Mouse (Mus musculus): ENCODE data around the gene Ppcdc. TPM values are rescaled to one million over a fixed set of nuclear protein-coding genes. Genes with fewer than 3 reads are reported as not detected.

Gene Ppcdc
- total RNA-seq (2021) = 10 to 100 TPM; 16.5 to 16.9 TPM
- long read RNA-seq, experiment 1, partial matches to known transcripts = 2 of 10 reads
- long read RNA-seq, experiment 1, other reads (novel, unspliced or antisense) = 5 of 10 reads
- long read RNA-seq, experiment 2, partial matches to known transcripts = 6 of 17 reads
- long read RNA-seq, experiment 2, other reads (novel, unspliced or antisense) = 5 of 17 reads

DNA sequence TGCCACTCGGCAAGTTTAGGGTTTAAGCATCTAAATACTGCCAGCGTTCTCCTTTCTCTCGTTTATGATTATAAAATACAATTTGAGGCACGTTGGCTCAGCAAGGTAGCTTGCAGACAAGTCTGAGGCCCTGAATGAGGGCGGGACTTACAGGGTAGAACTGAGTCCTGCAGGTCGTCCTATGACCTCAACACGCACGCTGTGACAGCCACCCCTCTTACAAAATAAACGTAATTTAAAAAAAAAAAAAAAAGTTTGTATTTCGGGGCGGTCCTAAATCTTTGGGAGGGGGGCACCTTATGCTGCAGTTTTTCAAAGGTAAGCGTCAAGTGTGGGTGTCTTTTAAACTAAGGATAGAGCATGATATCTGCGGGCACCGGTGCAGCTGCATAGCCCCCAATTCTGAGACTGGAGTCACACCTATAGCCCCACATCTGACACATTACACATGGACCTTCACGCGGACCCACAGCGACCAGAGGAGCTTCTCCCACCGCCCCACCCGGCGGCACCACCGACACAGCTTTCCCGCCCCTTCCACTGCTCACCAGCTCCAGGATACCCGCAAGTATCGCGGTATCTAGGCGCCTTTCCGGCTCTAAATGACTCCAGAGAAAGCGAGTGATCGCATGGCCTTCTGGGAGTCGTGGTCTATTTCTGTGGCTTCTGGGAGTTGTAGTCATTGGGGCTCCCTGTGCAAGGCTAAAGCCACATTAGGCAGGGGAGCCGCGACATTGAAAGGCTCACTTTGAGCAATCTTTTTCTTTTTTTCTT lies at the start of gene Ppcdc:
Ppcdc (minus strand) TSS at position 603 of the 774 bp plus-strand sequence.
- Histone ChIP-seq H3K4me3 (peak within 1 kb of the TSS; percentile 61), H3K27ac (peak within 1 kb of the TSS; percentile 91)
- DNase-seq (ENCODE audit: low spot score in 2 of 2) = peak; percentile 93 to 96
- no peak for TF ChIP-seq CTCF (conservative IDR thresholded peaks at IDR 0.05)

DNA sequence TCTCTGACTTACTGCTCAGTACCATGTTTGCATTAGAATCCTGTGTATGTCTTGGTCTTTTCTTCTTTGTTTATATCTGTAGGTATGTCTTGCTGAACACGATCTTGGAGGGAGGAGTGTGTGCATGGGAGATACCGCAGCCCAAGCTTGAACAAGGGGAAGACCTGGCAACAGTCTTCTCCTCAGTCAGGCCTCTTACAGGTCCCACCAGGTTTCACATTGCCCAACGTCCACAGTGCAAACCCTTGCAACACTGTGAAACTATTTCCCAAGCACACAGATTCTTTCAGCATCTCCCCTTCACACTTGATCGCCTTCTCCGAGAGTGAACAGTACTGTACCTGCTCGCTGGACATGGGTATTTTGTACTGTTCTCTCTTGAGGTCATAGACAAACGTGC lies 47.9 kb upstream of the Ppcdc start:
- Histone ChIP-seq H3K4me3 (no peak overlapping the region), H3K27ac (no peak overlapping the region)
- no peak for DNase-seq (ENCODE audit: low spot score in 2 of 2)
- no peak for TF ChIP-seq CTCF (conservative IDR thresholded peaks at IDR 0.05)

DNA sequence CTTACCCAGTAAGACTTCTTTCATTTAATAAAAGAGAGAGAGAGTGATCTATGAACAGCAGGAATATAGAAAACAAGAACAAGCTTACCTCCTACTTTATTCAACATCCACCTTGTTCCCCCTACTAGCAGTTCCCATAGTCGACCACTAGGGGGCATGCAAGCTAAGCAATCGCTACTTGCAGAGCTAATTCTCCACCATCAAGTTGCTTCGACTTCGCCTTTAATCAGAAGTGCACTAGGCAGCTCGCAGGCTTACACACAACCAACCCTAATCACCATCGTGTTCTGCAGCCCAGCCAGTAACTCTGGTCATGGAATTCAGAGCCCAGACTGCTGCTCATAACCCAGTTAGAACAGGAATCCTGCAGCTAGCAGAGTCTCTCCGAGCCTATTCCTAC lies 45.9 kb upstream of the Ppcdc start:
- 0 out of 2 replicates have a peak overlapping the region, but pooled peaks have one; percentile 23 for H3K4me3 ChIP-seq
- no peak overlapping the region for H3K27ac ChIP-seq
- DNase-seq (ENCODE audit: low spot score in 2 of 2) = peak; percentile 84 to 89
- peak; percentile 96 for TF ChIP-seq CTCF (conservative IDR thresholded peaks at IDR 0.05)

DNA sequence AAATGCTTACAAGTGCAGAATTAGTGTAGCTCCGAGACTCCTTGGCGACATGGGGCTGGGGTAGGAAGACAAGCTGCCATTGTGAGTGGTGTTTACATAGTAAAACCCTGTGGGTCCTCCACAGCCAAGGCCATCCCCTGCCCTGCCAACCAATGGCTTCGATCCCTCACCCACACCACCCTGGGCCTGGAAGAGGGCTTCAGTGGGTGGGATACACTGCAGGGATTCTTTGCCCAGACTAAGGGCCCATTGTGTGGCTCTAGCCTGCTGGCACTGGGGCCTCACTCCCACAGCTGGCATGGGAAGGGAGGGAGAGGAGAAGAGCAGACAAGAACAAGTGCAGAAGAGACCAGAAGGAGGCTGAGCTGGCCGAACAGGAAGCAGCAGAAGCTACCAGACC lies 29.0 kb upstream of the Ppcdc start:
- Histone ChIP-seq H3K4me3 (peak overlapping the region; percentile 71), H3K27ac (peak overlapping the region; percentile 99)
- DNase-seq (ENCODE audit: low spot score in 2 of 2) = peak; percentile 39 to 82
- no peak for TF ChIP-seq CTCF (conservative IDR thresholded peaks at IDR 0.05)

DNA sequence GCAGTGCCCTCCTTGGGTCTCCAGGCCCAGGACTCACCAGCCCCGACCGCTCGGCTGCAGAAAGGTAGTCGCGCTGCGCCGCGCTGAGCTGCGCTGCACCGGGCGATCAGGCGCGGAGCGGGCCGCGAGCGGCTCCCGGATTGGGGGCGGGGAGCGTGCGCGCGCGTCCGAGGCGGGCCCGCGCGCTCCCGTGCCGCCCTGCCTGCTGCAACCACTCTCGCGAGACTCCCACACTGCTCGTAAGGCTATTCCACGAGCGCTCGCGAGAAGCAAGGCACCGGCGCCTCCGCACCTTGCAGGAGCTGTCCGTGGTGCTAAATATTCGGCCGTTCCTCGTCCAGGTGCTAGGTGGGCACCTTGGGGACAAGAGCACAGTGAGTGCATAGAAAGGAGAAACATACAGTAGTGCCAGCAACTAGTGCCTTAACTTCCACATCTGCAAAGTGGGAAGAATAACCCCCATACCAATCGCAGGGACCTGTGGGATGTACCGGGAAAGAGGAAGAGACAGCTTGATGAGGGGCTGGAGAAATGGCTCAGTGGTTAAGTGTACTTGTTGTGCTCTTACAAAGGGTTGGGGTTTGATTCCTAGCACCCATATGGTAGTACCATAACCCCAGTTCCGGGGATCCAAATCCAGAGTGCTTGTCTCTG lies 28.1 kb upstream of the Ppcdc start, which contains the start of gene Scamp5:
Scamp5 (minus strand) TSS at position 165 of the 654 bp plus-strand sequence.
- Histone ChIP-seq H3K27ac (peak within 1 kb of the TSS; percentile 99), H3K4me3 (peak within 1 kb of the TSS; percentile 71)
- TF ChIP-seq CTCF (conservative IDR thresholded peaks at IDR 0.05) = no peak
- DNase-seq (ENCODE audit: low spot score in 2 of 2) = peak; percentile 90 to 91

DNA sequence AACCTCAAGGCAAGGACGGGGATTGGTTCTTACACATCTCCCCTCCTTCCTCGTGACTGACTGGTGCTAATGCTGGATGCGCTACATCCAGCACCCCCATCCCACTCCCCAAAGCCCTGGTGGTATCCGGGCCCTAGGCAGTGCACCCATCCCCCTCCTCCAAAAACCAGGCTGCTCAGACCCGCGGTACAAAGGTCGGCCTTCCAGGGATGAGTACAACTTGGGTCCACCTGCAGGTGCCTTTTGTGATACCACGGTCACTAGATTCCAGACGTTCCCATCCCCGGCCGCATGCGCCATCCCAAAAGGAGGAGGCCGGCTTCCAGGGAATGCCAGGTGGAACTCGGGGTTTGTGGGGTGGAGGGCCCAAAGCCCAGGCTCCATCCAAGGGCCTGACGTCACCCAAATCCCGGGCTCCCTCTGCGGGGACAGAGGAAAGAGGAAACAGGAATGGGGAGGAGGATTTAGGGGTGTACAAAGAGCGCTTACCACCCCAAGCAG lies 27.4 kb upstream of the Ppcdc start:
- TF ChIP-seq CTCF (conservative IDR thresholded peaks at IDR 0.05) = no peak
- DNase-seq (ENCODE audit: low spot score in 2 of 2) = peak; percentile 39 to 48
- H3K4me3 ChIP-seq = peak overlapping the region; percentile 71
- peak overlapping the region; percentile 99 for H3K27ac ChIP-seq

DNA sequence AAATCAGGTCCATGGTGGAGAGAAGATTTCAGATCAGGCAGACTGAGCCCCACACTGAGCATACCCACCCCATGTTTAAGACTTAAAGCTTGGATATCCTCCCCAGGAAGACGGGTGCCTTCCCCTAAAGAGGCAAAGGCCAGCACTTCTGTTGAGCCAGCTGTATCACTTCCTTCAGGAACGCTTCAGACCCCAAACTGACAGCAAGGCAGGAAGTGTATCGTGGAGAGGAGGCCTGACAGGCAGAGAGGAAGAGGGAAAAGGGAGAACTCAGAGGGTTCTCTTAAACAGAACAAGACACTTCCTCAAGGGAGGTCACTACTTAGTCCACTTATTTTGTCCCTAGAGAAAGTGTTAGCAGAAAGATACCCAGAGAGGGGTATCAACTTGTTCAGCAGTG lies 26.2 kb upstream of the Ppcdc start:
- TF ChIP-seq CTCF (conservative IDR thresholded peaks at IDR 0.05) = no peak
- Histone ChIP-seq H3K27ac (peak overlapping the region; percentile 99; the same call in 1 of the 2 replicates), H3K4me3 (peak overlapping the region; percentile 71)
- DNase-seq (ENCODE audit: low spot score in 2 of 2) = peak in 1 of 2 experiments; percentile 8

DNA sequence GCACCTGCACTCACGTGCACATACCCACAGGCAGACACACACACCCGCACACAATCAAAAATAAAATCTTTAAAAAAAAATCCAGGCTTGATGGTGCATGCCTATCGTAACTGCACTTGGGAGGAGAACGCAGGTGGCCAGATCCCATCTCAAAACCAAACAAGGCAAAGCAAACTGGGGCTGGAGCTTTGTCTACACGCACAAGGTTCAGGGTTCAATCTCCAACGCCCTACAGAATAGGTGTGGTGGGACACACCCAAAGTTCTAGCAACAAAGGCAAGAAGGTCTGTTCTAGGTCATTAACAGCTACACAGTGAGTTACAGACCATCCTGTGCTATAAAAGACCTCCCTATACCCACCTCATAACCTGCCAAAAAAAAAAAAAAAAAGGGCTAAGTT lies 22.9 kb upstream of the Ppcdc start:
- TF ChIP-seq CTCF (conservative IDR thresholded peaks at IDR 0.05) = no peak
- Histone ChIP-seq H3K4me3 (no peak overlapping the region), H3K27ac (no peak overlapping the region)
- DNase-seq (ENCODE audit: low spot score in 2 of 2) = no peak

DNA sequence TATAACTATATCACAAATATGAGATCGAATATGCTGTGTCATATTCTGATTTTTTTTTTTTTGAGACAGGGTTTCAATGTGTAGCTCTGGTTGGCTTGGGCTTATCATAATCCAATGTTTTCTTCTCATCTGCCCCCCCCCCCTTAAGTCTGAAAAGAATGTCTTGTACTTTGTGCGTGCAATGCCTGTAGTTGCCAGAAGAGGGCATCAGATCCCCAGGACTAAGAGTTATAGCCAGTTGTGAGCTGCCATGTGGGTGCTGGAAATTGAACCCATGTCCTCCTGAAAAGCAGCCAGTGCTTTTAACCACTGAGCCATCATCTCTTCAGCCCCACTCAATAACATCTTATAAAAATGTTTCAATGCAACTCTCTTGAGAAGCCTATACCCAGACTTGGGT lies 19.8 kb upstream of the Ppcdc start:
- Histone ChIP-seq H3K4me3 (no peak overlapping the region), H3K27ac (no peak overlapping the region)
- no peak for DNase-seq (ENCODE audit: low spot score in 2 of 2)
- TF ChIP-seq CTCF (conservative IDR thresholded peaks at IDR 0.05) = peak; percentile 57

DNA sequence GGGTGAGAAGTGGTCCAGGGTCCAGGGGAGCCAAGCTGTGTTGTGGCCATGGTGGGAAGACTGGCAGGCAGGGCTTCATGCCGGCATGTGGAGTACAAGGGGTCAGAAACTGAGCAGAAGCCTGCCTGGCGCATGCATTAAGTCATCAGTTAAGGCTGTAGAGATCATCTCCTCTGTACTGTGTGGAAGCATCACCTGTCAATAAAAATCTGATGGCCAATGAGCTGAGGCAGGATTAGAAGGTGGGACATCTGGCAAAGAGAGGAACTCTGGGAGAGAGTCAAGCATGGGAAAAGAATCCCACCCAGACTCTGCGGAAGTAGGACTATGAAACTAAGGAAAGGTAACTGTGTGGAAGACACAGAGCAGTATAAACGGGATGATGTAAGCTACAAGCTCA lies 13.6 kb upstream of the Ppcdc start:
- no peak for DNase-seq (ENCODE audit: low spot score in 2 of 2)
- TF ChIP-seq CTCF (conservative IDR thresholded peaks at IDR 0.05) = no peak
- no peak overlapping the region for H3K4me3 ChIP-seq
- H3K27ac ChIP-seq = no peak overlapping the region

DNA sequence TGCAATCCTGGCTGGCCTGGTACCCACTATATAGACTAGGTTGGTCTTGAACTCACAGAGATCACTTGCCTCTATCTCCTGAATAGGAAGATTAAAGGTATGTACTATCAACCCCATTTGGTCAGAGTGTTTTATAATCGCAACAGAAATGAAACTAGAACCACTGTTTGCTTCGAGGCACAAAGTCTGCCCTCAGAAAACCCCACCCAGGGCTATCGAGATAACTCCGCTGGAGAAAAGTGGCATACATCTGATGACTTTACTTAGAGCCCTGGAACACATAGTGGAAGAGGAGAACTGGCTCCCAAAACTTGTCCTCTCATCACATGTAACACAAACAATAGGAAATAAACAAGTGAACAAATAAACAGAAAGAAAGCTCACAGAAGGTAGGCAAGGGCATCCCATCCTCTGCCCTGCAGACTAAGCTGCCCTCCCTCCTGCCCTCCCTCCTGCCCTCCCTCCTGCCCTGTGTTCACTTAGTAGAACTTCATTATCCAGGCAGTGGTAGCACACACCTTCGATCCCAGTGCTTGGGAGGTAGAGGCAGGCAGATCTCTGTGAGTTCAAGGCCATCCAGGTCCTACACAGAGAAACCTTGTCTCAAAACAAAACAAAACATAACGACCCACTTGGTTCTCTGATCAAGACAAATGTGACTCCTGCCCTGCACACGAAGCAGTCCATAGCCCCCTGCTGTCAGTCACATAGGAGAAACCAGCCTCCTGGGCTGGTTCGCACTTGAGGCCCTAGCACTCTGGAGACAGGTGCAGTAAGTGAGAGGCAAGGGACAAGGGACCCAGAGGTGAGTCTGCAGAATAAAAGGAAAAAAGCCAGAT lies 12.9 kb upstream of the Ppcdc start:
- no peak for DNase-seq (ENCODE audit: low spot score in 2 of 2)
- Histone ChIP-seq H3K27ac (no peak overlapping the region), H3K4me3 (no peak overlapping the region)
- TF ChIP-seq CTCF (conservative IDR thresholded peaks at IDR 0.05) = no peak

DNA sequence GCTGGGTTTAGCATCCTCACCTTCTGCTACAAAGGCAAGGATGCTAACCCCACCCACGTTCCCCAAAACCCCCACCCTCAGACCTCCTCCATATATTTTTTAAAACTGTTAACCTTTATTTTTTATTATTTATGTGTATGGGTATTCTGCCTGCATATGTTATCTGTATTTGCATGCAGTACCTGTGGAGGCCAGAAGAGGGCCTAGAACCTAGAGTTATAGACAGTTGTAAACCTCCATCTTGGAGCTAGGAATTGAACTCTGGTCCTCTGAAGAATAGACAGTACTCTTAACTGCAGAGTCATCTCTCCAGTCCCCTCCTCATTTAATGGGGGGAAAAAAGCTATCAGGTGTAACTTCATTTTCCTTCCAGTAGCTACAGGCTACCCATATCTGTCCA lies 9.8 kb upstream of the Ppcdc start:
- Histone ChIP-seq H3K27ac (no peak overlapping the region), H3K4me3 (no peak overlapping the region)
- DNase-seq (ENCODE audit: low spot score in 2 of 2) = no peak
- TF ChIP-seq CTCF (conservative IDR thresholded peaks at IDR 0.05) = peak; percentile 71

Data from layer of hippocampus, adult 2 months (tissue).